Mouse (Mus musculus): ENCODE results near the gene Nrm. TPM values are rescaled to one million over a fixed set of nuclear protein-coding genes. Genes with fewer than 3 reads are reported as not detected.

The Nrm gene
- total RNA-seq (2017): 42.5 and 45.6 TPM in 2 replicates

GRCm38 (mm10) chr17:35861198-35861857, at the start of gene Nrm:
Nrm (plus strand) TSS chr17:35861318.
- ATAC-seq (ENCODE audit: extremely low read depth, insufficient number of reproducible peaks, low FRiP score, poor library complexity, severe bottlenecking): peak; percentile 67

- no peak for ATAC-seq (ENCODE audit: extremely low read depth, insufficient number of reproducible peaks, low FRiP score, poor library complexity, severe bottlenecking)
Observed at GRCm38 (mm10) chr17:35812307-35812706, 48.8 kb upstream of the Nrm start.

GRCm38 (mm10) chr17:35812736-35813135, 48.4 kb upstream of the Nrm start:
- no peak for ATAC-seq (ENCODE audit: extremely low read depth, insufficient number of reproducible peaks, low FRiP score, poor library complexity, severe bottlenecking)

- ATAC-seq (ENCODE audit: extremely low read depth, insufficient number of reproducible peaks, low FRiP score, poor library complexity, severe bottlenecking): 0 out of 2 replicates have a peak, but pooled peaks have one; percentile 53
Observed at GRCm38 (mm10) chr17:35813245-35813647, 47.9 kb upstream of the Nrm start.

- peak; percentile 24; the same call in 1 of the 2 replicates for ATAC-seq (ENCODE audit: extremely low read depth, insufficient number of reproducible peaks, low FRiP score, poor library complexity, severe bottlenecking)
Observed at GRCm38 (mm10) chr17:35813653-35814052, 47.5 kb upstream of the Nrm start.

GRCm38 (mm10) chr17:35814678-35815077, 46.4 kb upstream of the Nrm start:
- no peak for ATAC-seq (ENCODE audit: extremely low read depth, insufficient number of reproducible peaks, low FRiP score, poor library complexity, severe bottlenecking)

- ATAC-seq (ENCODE audit: extremely low read depth, insufficient number of reproducible peaks, low FRiP score, poor library complexity, severe bottlenecking): no peak
Observed at GRCm38 (mm10) chr17:35815836-35816235, 45.3 kb upstream of the Nrm start.

GRCm38 (mm10) chr17:35816686-35817085, 44.4 kb upstream of the Nrm start:
- ATAC-seq (ENCODE audit: extremely low read depth, insufficient number of reproducible peaks, low FRiP score, poor library complexity, severe bottlenecking): no peak

- ATAC-seq (ENCODE audit: extremely low read depth, insufficient number of reproducible peaks, low FRiP score, poor library complexity, severe bottlenecking): no peak
Observed at GRCm38 (mm10) chr17:35817226-35817625, 43.9 kb upstream of the Nrm start.

- no peak for ATAC-seq (ENCODE audit: extremely low read depth, insufficient number of reproducible peaks, low FRiP score, poor library complexity, severe bottlenecking)
Observed at GRCm38 (mm10) chr17:35820111-35820510, 41.0 kb upstream of the Nrm start.

- ATAC-seq (ENCODE audit: extremely low read depth, insufficient number of reproducible peaks, low FRiP score, poor library complexity, severe bottlenecking): peak; percentile 40
Observed at GRCm38 (mm10) chr17:35821439-35822430, 39.4 kb upstream of the Nrm start, which contains the start of gene Ier3. Ier3 (plus strand) TSS chr17:35821684.

- ATAC-seq (ENCODE audit: extremely low read depth, insufficient number of reproducible peaks, low FRiP score, poor library complexity, severe bottlenecking): no peak
Observed at GRCm38 (mm10) chr17:35822564-35822963, 38.6 kb upstream of the Nrm start.

GRCm38 (mm10) chr17:35822964-35823937, 37.9 kb upstream of the Nrm start, which contains the start of gene Flot1:
Flot1 (plus strand) TSS chr17:35823230.
- ATAC-seq (ENCODE audit: extremely low read depth, insufficient number of reproducible peaks, low FRiP score, poor library complexity, severe bottlenecking): peak; percentile 82

GRCm38 (mm10) chr17:35824402-35824801, 36.7 kb upstream of the Nrm start:
- no peak for ATAC-seq (ENCODE audit: extremely low read depth, insufficient number of reproducible peaks, low FRiP score, poor library complexity, severe bottlenecking)

GRCm38 (mm10) chr17:35825109-35825850, 35.8 kb upstream of the Nrm start:
- ATAC-seq (ENCODE audit: extremely low read depth, insufficient number of reproducible peaks, low FRiP score, poor library complexity, severe bottlenecking): no peak

- ATAC-seq (ENCODE audit: extremely low read depth, insufficient number of reproducible peaks, low FRiP score, poor library complexity, severe bottlenecking): peak; percentile 94
Observed at GRCm38 (mm10) chr17:35829737-35830136, 31.4 kb upstream of the Nrm start.

GRCm38 (mm10) chr17:35832400-35833238, 28.5 kb upstream of the Nrm start:
- ATAC-seq (ENCODE audit: extremely low read depth, insufficient number of reproducible peaks, low FRiP score, poor library complexity, severe bottlenecking): no peak
